Mouse (Mus musculus) liver (tissue): ENCODE data around the gene Brip1.

Experiments
- DNase-seq: peaks from one replicate; pipeline ENCODE4 v3.0.0-alpha.2; 2020; ENCODE audit warnings: mixed read lengths

The Brip1 gene

DNA sequence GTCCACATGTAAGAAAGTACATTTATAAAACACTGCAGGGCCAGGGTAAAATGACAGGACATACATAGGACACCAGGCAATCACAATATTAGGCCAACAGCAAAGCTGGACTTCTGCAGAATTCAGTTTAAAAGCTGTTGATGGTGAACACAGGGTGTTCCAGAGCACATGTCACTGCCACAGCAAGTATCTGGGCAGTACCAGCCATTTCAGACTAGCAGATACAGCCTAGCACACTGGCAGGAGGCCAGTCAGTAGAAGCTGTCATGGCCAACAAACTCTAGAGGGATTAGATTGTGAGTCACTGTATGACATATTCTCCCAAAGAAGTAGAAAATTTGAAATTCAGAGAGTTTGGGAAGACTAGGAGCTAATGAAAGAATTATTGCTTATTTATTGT lies 94.4 kb downstream of the Brip1 start:
- DNase-seq = no peak

GRCm38 (mm10) chr11:86101191-86101590 lies 99.8 kb downstream of the Brip1 start:
- DNase-seq = no peak

DNA sequence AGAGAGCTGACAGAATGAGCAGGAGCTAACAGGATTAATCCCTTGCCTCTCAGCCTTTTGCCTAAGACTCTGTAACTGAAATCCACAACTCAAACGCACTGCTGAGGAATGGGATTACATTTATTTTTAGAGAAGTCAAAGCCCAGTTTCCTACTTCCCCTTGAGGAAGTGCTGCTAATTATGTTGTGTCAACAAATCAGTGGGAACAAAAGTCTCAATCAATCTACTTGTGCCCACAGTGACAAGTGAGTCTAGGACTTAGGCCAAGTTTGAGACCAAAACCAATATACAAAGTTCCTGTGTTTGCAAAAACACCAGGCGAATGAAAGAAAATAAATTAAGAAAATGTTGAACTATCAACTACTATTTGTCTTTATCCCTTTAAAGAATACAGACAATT lies 101.7 kb downstream of the Brip1 start:
- no peak for DNase-seq

DNA sequence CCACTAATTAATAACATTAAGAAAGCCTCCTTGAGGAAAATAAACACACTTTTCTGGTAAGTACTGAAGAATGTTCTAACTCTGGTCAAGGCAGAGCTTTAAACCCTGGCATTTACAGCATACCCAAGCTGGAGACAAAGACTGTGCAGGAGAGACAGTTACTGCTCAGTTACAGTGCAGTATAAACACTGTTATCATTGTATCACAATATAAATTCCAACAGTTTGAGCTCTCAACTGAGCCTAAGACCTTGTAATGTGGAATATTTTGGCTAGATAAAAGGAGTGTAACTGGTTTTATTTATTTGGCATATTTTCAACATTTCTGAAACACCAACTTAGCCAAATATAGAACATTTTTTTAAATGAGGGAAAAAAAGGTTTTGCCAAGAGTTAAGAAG lies 112.2 kb downstream of the Brip1 start:
- DNase-seq = no peak

DNA sequence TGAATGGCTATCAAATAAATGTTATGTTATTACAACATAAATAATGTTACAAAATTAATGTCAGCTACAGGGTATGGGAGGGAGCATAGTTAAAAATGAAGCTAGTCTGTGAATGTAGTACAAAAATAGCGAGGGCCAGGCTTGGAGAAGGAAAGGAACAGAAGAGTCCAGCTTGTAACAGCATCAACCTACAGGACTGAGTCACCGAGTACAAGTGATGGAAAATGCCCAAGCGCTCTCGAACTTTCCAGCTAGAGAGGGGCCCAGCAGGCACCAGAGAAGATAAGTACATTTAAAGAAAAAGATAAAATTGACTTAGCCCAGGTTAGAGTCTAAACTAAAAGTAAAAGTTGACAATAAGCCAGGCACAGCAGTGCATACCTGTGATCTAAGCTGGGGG lies 116.5 kb downstream of the Brip1 start:
- no peak for DNase-seq

DNA sequence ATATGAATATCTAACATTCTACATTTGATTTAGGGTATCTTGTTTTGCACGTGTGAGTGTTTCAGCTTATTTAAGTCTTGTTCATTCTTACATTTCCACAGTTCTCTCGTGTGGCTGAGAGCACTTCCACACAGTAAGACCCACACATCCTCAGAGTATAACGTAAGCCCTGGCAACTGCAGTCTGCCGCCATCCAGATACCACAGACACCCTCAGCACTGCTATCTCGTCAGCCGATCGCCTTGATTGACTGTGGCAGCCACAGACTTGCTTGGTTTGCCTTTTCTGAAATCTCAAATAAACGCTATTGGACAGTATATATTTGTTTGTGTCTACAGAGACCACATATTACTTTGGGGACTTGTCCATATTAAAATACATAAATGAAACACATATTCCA lies 123.0 kb downstream of the Brip1 start:
- DNase-seq = no peak

DNA sequence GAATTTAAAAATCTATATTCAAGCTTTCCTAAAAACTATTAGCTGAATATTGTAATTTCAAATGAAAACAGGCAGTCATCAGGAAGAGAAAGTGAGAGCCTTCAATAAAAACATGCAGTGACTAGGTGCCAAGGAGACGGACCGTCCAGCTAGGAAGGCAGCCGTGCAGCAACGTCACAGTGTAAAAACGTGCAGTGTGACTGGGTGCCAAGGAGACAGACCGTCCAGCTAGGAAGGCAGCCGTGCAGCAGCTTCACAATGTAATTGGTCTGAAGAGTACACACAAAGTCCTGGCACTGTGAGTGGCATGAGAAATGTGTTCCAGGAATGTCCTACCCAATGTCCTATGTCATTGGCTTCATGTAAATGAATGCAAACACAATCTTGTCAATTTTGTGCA lies 124.0 kb downstream of the Brip1 start:
- no peak for DNase-seq

- DNase-seq = no peak
Observed at GRCm38 (mm10) chr11:86076403-86076802, 124.6 kb downstream of the Brip1 start.

DNA sequence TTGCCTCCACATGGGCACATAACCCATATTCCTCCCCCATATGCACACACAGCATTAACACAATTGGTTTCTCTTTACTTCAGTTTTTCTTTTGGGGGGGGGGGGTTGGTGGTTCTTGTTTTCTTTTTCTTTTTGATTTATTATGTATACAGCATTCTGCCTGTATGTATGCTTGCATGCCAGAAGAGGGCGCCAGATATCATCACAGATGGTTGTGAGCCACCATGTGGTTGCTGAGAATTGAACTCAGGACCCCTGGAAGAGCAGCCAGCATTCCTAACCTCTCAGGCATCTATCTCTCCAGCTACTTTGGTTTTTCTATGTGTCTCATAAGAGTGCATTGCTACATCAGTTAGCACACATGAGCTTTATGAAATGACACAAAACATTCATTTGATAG lies 125.6 kb downstream of the Brip1 start:
- no peak for DNase-seq

DNA sequence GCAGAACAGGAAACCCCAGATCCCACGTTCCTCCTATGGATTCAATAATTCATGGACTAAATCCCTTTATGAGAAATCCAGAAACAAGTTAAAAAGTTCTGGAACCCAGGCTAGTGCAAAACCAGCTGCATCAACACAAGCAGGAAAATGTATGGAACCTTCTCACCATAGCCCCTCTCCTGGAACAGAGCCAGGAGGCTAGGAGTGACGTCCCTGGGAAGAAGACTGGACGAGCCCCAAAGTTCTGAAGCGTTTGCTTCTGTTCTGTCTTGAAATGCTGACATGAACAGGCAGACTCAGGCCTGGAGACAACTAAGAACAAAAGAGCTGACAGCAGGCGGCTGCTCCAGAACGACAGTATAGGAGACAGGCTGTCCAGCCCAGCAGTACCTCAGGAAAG lies 132.3 kb downstream of the Brip1 start:
- DNase-seq = no peak

GRCm38 (mm10) chr11:86067154-86067553 lies 133.8 kb downstream of the Brip1 start:
- no peak for DNase-seq

DNA sequence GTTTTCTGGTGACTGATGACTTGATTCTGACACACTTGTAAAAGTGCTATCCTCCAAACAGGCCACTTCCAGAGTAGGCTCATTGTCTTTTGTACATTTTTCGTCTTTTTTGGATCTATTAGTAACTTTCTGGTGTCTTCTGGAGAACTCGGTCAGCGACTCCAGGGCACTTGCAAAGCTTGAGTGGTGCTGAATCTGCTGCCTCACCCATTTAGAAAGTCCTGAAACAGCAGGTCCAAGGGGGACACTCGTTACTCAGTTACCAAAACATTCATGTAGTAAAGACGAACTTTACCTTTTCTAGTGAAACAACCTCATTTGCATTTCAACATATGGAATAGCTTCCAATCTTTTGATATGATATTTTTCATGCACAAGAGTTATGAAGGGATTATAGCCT lies 136.1 kb downstream of the Brip1 start:
- no peak for DNase-seq

- no peak for DNase-seq
Observed at GRCm38 (mm10) chr11:86061243-86061642, 139.8 kb downstream of the Brip1 start.

GRCm38 (mm10) chr11:86059123-86059522 lies 141.9 kb downstream of the Brip1 start:
- DNase-seq = no peak

DNA sequence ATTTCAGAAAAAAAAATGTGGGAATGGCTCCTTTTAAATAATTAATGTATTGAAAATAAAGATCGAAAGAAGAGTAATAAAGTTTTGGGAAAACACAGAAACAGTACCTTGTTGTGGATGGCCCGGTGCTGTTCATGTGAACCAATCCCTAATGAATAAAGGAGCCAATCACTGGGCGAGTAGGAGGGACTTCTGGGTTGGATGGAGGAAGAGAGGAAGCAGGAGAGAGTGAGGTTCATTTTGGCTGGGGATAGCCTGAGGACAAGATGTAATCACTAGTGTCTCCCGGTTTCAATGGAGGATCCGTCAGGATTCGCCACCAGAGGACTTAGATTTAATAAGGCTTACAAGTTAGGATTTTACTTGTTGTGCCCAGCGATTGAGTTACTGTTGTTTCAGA lies 145.2 kb downstream of the Brip1 start:
- DNase-seq = no peak

DNA sequence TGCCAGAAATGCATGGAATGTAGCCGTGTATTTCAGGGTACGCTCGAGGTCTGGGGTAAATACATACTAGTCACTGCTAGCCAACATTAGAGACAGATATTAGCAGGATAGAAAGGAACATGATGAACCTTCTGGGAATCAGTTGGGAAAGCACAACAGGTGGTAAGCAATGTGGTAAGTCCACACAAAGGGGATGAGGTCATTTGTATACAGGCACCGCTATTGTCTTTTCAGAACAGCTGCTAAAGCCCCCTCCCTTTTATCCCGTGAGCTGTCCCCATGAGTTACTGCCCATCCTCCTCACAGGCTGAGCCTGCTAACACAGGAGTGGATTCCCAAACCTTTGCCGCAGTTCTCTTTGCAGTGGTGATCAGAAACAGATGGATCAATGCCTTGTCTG lies 149.6 kb downstream of the Brip1 start:
- DNase-seq = no peak

- no peak for DNase-seq
Observed at GRCm38 (mm10) chr11:86050430-86051280, 150.3 kb downstream of the Brip1 start.

DNA sequence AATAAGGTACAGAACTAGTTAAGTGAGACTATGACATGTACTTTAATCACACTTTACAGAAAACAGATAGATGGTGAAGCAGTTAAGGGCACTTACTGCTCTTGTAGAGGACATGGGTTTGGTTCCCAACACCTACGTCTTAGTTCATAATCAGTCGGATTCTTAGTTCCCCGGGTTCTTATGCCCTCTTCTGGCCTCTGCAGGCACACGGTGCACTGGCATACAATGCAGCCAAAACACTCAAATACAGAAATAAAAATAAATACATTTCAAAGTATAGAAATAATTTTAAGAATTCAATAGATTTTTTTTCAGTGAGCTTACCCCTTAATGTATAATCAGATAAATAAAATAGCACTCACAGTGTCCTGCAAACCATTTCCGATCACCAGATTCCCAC lies 161.0 kb downstream of the Brip1 start:
- no peak for DNase-seq

GRCm38 (mm10) chr11:86039355-86039754 lies 161.6 kb downstream of the Brip1 start:
- no peak for DNase-seq

- no peak for DNase-seq
Observed at GRCm38 (mm10) chr11:86038701-86039100, 162.3 kb downstream of the Brip1 start.

DNA sequence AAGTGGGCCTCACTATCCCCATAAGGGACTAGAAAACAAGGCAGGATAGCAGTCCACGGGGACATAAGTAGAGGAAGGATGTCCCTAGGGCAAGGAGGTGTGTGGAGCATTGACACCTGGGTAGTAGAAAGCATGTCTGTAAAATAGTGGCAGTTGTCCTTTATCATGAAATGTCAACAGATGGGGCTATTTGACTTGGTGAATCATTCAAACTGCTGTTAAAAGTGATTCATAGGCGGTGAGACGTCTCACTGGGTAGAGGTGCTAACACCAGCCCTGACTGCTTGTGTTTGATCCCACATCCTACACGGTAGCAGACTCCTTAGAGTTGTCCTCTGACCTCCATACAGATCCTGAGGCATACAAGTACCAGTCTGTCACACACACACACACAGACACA lies 168.1 kb downstream of the Brip1 start:
- no peak for DNase-seq

- DNase-seq = no peak
Observed at GRCm38 (mm10) chr11:86028034-86028433, 173.0 kb downstream of the Brip1 start.

GRCm38 (mm10) chr11:86026556-86027194 lies 174.3 kb downstream of the Brip1 start:
- DNase-seq = no peak

- peak; percentile 6 for DNase-seq
Observed at GRCm38 (mm10) chr11:86022439-86022838, 178.6 kb downstream of the Brip1 start.

DNA sequence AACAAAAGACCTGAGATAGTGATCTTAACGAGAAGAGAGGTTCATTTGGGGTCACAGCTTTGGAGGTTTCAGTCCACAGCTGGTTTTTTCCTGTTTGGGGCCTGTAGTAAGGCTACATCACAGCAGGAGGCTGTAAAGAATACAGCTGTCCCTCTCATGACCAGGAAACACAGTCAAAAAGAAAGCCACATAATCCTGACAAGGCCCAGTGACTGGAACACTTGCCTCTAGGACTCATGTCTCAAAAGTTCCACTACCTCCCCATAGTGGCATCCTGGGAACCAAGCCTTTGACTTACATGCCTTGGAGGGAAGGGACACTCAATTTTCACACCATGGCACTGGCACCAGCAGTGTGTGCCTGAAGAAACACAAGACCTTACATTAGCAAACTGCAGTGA lies 181.0 kb downstream of the Brip1 start:
- no peak for DNase-seq
